Mouse (Mus musculus) right cerebral cortex, postnatal 14 days (tissue): ENCODE data around the gene Zfp169.

Source experiments
- DNase-seq: peaks from one replicate; pipeline ENCODE4 v3.0.0; 2022

Gene Zfp169

DNA sequence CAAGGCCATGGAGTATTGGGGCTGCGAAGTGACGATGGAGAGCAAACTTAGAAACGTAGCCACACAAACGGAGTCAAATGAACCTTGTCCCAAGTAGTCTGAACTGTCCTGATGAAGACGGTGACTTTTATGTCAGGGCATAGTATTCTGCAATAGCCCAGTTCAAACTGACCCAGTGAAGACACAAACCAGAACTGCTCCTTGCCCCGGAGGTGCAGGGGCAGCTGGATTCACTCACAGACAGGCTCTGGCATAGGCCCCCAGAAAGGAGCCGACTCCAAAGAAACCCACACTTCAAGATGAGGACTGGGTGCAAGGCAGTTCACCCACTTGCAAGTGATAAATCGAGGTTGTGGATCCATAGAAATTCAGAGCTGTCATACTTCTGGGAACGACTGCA lies 4.6 kb downstream of the Zfp169 start:
- no peak for DNase-seq

DNA sequence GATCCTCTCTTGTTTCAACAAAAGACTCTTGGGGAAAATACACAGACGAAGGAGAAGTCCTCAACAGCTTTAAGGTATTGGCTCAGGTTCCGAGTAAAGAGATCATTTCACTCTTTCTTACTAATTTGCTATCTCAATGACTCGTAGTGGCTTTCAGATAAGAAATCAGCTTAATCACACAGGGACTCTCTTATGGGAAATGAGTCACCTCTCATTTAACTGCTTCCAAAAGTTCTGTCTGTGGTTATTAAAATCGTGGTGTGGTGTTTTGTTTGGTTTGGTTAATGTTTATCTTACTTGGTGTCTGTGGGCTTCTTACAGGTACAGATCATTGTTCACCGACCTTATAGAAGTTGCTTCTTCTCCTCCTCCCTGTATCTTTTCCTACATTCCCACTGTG lies 10.8 kb downstream of the Zfp169 start:
- DNase-seq: no peak

DNA sequence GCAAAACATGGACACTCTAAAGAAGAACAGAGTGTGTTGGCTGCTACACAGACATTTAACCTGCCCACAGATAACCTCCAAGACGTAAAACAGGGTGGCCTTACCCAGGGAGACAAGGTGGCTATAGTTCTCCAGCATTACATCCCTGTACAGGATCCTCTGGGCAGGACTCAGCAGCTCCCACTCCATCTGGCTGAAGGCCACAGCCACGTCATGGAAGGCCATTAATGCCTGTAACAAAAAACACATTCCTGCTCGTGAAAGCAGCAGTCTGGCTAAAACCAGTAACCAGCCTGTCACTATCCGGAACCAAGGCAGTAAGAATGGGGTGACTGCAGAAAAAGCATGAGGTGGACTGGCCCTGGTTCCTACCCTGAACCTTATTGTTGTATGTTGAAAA lies 14.6 kb downstream of the Zfp169 start:
- no peak for DNase-seq

DNA sequence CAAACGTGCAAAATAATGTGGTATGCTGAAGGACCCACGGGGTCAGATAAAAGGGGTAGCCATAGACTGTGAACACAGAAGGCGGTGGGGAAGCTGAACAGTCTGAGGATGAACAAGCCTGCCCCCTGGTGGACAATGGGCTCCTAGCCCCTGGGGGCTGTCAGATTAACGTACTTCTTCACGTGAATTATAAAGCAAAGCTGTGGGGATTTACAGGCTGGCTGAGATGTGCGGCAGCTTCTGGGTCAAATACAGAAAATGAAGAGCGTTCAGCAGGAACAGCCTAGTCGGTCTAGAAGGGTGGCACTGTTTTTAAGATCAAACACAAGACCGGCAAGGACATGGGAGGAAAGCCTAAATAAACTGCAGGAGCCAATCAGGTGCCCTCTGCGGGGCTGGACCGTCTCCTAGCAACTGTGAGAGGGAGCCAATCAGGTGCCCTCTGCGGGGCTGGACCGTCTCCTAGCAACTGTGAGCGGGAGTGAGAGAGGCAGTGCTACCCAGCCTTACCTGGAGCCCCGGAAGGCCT lies 15.5 kb downstream of the Zfp169 start:
- DNase-seq: peak; percentile 76

DNA sequence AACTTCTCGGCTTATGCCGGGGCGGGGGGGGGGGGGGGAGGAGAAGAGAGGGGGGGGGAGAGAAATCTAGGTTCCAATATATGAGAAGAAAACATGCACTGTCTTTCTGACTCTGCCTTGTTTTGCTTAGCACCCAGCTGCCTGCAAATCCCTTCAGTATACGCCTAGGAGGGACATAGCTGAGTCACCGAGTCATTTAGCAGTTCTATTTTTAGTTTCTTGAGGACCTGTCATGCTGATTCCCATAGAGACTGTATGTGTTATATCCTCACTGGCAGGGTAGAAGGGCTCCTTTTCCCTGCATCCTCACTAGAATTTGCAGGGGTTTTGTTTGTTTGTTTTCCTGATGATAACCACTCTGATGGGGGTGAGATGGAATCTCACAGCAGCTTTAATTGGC lies 20.1 kb downstream of the Zfp169 start:
- no peak for DNase-seq

DNA sequence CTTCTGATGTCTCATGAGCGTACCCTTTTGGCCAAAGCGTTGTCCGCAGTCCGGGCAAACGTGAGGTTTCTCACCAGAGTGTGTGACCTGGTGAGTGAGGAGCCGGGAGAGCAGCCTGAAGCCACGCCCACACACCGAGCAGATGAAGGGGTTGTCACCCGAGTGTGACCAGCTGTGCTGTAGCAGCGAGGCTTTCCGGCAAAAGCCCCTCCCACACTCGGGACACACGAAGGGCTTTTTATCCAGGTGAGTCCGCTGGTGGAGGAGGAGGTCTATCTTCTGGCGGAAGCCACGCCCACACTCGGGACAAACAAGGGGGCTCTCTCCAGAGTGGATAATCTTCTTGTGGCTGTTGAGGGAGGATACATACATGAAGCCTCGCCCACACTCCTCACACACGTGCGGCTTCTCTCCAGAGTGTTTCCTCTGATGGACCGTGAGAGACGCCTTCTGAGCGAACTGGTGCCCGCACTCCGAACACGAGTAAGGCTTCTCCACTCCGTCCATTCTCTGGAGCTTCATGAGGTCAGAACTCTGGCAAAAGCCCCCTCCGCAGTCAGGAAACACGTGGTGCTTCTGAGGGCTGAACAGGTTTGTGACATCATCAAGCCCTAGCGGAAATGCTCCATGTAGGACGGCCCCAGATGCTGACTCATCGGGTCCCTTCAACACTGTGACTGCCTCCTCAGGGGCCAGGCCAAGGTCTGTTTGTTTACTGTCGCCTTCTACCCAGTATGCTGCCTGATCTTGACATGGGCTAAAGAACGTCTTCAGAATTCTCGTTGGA lies 22.7 kb downstream of the Zfp169 start:
- DNase-seq: no peak

DNA sequence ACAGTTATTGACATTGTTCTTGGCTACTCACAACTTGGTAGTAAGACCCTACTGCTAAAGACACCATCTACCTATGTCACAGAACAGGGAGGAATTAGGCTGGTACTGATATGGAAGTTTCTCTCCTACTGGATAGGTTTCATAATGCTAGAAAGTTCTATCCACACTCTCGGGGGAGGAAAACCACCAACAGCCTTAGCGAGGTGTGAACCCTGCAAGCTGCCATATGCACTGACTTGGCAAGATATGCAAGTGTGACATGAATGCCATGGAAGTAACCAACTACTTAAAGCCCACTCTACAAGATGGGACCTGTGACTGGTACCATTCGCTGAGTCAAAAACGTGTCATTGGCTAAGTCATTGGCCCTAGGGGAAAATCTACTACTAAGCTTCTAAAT lies 29.6 kb downstream of the Zfp169 start:
- no peak for DNase-seq

DNA sequence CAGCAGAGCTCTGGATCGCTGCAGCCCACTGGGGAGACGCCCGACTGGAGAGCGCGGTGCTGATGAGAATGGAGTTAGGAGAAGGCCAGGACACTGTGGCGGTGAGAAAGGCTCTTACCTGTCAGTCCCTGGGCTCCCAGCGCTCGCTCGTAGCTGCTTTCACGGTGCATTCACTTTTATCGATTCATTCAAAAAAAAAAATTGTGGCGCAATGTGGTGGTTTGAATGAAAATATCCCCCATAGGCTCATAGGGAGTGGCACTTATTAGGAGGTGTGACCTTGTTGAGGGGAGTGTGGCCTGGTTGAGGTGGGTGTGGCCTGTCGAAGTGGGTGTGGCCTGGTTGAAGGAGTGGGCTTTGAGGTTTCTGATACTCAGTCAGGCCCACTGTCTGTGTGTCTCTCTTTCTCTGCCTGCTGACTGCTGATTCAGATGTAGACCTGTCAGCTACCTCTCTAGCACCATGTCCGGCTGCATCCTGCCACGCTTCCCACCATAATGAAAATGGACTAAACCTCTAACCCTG lies 44.5 kb downstream of the Zfp169 start:
- DNase-seq: no peak

DNA sequence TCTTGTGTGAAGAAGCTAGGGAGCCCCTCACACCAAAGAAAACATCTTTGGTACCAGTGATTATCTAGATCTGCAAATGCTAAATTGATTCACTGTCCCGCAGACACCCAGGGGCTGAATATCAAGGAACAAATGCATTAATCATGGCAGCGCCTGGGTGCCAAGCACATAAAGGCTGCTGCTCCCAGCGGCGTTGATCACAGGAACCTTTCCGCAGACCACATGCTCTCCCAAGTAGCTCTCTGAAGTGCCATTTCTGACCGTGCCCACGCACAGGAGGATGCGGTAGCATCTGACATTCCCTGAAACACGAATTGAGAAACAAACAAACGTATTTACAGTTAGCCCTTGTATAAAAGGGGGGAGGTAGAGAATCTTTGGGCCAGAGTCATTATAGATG lies 47.1 kb downstream of the Zfp169 start:
- DNase-seq: no peak

DNA sequence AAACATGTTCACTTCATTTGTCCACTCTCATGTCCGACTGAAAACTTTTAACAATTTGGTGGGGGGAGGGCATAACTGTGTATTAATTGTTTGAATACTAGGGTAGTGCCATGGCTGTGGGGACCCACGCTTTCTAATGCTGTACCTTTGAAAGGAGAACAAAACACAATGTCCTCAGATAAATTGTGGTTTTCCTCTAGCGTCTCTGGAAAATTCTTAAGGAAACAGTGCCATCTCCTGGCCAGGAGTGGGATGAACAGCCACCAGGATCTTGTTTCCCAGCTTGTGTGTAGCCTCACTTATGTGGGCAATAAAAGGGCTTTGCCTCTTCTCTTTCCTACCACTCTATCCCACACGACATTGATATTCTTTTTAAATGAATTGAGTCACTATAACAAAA lies 49.1 kb downstream of the Zfp169 start:
- DNase-seq: peak; percentile 46

DNA sequence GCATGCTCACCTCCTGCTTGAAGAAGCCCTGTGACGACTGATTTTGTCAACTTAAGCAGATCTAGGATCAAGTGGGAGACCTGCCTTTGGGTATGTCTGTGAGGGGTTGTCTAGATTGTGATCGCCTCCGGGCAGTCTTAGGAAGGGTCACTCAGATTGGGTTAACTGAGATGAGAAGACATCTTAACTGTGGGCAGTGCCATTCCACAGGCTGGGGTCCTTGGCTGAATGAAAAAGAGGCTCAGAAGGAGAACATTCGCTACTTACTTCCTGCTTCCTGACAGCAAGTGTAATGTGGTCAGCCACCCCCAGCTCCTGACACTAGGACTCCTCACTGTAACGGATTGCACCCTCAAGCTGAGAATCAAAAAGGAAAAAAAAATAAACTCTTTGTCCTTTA lies 54.0 kb downstream of the Zfp169 start:
- no peak for DNase-seq

DNA sequence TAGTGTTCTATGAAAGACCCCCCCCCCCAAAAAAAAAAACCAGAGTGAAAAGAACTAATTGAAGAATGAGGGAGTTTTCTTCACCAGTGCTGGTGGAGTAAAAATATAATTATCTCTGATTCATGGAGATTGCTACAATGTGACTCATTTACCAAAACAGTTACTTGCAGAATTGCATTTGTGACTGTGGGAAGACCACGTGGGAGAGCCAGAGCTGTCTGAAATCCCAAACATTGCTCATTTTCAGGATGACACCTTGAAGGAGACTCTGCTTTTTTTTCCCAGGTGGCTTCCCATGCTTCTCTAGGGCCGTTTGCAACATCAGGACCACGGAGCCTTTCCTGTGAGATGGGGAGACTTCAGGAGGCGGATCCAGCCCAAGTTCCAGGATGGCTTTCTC lies 65.1 kb downstream of the Zfp169 start:
- DNase-seq: no peak

DNA sequence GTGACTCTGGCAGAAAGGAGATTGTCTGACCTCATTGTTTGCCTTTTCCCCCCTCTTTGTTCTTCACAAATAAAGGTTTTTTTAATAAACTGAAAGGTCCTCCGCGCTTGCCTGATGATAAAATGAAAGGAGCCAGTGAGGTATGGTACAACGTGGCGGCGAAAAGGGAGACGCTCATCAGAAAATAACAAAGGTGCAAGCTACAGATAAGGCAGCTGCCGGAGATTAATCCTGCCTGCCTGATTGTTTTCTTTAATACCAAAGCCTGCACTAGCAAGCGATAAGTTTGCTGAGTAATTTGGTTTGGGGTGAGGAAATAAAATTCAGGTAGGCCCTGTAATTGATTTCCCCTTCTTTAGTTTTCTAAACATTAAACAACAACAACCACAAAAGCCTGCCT lies 69.3 kb downstream of the Zfp169 start:
- no peak for DNase-seq

DNA sequence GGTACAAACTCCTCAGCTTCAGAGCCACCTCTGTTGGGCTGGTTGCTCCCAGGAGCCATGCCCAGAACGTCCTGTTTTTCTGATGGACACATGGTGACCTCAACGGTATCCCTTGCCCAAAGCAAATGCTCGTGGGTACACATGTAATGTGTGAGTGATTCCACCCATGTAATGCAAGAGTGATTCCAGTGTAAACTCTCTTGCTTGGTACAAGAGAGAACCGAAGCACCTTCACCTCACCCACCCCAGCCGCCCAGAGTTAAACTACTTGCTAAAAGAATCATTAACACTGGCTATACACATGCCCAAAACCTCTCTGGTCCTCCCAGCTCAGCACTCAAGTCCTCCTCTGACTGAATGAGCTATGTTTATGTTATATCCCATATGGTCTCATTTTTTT lies 74.9 kb downstream of the Zfp169 start:
- DNase-seq: no peak
